Mouse (Mus musculus): Measurements from ENCODE around the gene Sept7. TPM values are rescaled to one million over a fixed set of nuclear protein-coding genes. Genes with fewer than 3 reads are reported as not detected.
"Not testable (repeated sequence)": the region's sequence is repeated elsewhere in the genome, so short reads cannot be mapped to it uniquely, and the experiment has no call there.

Gene Sept7
- polyA plus RNA-seq, 1 experiment, result 7.2 TPM

- Histone ChIP-seq H3K4me1 (peaks cover 4% of the 10 kb centered on the region; the same call in 1 of the 2 replicates), H3K4me3 (replicated peaks) (no peak overlapping the region), H3K27me3 (replicated peaks) (no peaks in the 10 kb centered on the region), H3K9me3 (no peaks in the 10 kb centered on the region), H3K36me3 (replicated peaks; ENCODE audit: low read length) (peaks cover 89% of the 10 kb centered on the region)
- TF ChIP-seq FLI1 (IDR thresholded peaks at IDR 0.05; ENCODE audit: low read length) (no peak), GATA1 (IDR thresholded peaks at IDR 0.05; ENCODE audit: borderline replicate concordance, low read length) (no peak)
Measured at GRCm38 (mm10) chr9:25309505-25310182, 57.4 kb downstream of the Sept7 start.

GRCm38 (mm10) chr9:25314304-25314703, 62.1 kb downstream of the Sept7 start:
- no peak overlapping the region for H3K4me3 ChIP-seq (replicated peaks)
- H3K27me3 ChIP-seq (replicated peaks), result no peaks in the 10 kb centered on the region
- H3K4me1 ChIP-seq, result peaks cover 8% of the 10 kb centered on the region; the same call in 1 of the 2 replicates
- no peaks in the 10 kb centered on the region for H3K9me3 ChIP-seq
- no peak for TF ChIP-seq GATA1 (IDR thresholded peaks at IDR 0.05; ENCODE audit: borderline replicate concordance, low read length)
- peaks cover 47% of the 10 kb centered on the region for H3K36me3 ChIP-seq (replicated peaks; ENCODE audit: low read length)

GRCm38 (mm10) chr9:25317827-25318505, 65.7 kb downstream of the Sept7 start:
- Histone ChIP-seq H3K4me3 (replicated peaks) (no peak overlapping the region), H3K9me3 (no peaks in the 10 kb centered on the region)

GRCm38 (mm10) chr9:25319676-25320075, 67.4 kb downstream of the Sept7 start:
- not testable (repeated sequence) for H3K9me3 ChIP-seq; H3K27me3 ChIP-seq (replicated peaks); H3K36me3 ChIP-seq (replicated peaks; ENCODE audit: low read length); H3K4me1 ChIP-seq; H3K4me3 ChIP-seq (replicated peaks)

More at GRCm38 (mm10) chr9:25317827-25318505, 65.7 kb downstream of the Sept7 start:
- H3K36me3 ChIP-seq (replicated peaks; ENCODE audit: low read length), result peaks cover 12% of the 10 kb centered on the region
- H3K27me3 ChIP-seq (replicated peaks), result no peaks in the 10 kb centered on the region
- peaks cover 8% of the 10 kb centered on the region; the same call in 1 of the 2 replicates for H3K4me1 ChIP-seq
- TF ChIP-seq FLI1 (IDR thresholded peaks at IDR 0.05; ENCODE audit: low read length) (no peak), GATA1 (IDR thresholded peaks at IDR 0.05; ENCODE audit: borderline replicate concordance, low read length) (no peak)

GRCm38 (mm10) chr9:25327727-25328370, 75.6 kb downstream of the Sept7 start:
- no peaks in the 10 kb centered on the region for H3K4me1 ChIP-seq
- no peaks in the 10 kb centered on the region for H3K36me3 ChIP-seq (replicated peaks; ENCODE audit: low read length)
- peaks cover 2% of the 10 kb centered on the region for H3K27me3 ChIP-seq (replicated peaks)
- TF ChIP-seq FLI1 (IDR thresholded peaks at IDR 0.05; ENCODE audit: low read length) (no peak), GATA1 (IDR thresholded peaks at IDR 0.05; ENCODE audit: borderline replicate concordance, low read length) (no peak)
- H3K9me3 ChIP-seq, result no peaks in the 10 kb centered on the region
- no peak overlapping the region for H3K4me3 ChIP-seq (replicated peaks)

- TF ChIP-seq FLI1 (IDR thresholded peaks at IDR 0.05; ENCODE audit: low read length) (no peak), GATA1 (IDR thresholded peaks at IDR 0.05; ENCODE audit: borderline replicate concordance, low read length) (no peak)
- H3K9me3 ChIP-seq, result no peaks in the 10 kb centered on the region
- H3K4me3 ChIP-seq (replicated peaks), result no peak overlapping the region
- no peaks in the 10 kb centered on the region for H3K4me1 ChIP-seq
- peaks cover 2% of the 10 kb centered on the region for H3K27me3 ChIP-seq (replicated peaks)
- no peaks in the 10 kb centered on the region for H3K36me3 ChIP-seq (replicated peaks; ENCODE audit: low read length)
Measured at GRCm38 (mm10) chr9:25328946-25329723, 76.9 kb downstream of the Sept7 start.

- H3K27me3 ChIP-seq (replicated peaks), result no peaks in the 10 kb centered on the region
- TF ChIP-seq GATA1 (IDR thresholded peaks at IDR 0.05; ENCODE audit: borderline replicate concordance, low read length), result no peak
- no peak for TF ChIP-seq FLI1 (IDR thresholded peaks at IDR 0.05; ENCODE audit: low read length)
Measured at GRCm38 (mm10) chr9:25337436-25338198, 85.4 kb downstream of the Sept7 start.

GRCm38 (mm10) chr9:25340412-25340811, 88.2 kb downstream of the Sept7 start:
- peaks cover 5% of the 10 kb centered on the region for H3K9me3 ChIP-seq
- TF ChIP-seq GATA1 (IDR thresholded peaks at IDR 0.05; ENCODE audit: borderline replicate concordance, low read length) (no peak), FLI1 (IDR thresholded peaks at IDR 0.05; ENCODE audit: low read length) (no peak)
- no peak overlapping the region for H3K4me3 ChIP-seq (replicated peaks)
- H3K4me1 ChIP-seq, result peaks cover 3% of the 10 kb centered on the region; the same call in 1 of the 2 replicates
- H3K27me3 ChIP-seq (replicated peaks), result no peaks in the 10 kb centered on the region
- no peaks in the 10 kb centered on the region for H3K36me3 ChIP-seq (replicated peaks; ENCODE audit: low read length)

More at GRCm38 (mm10) chr9:25337436-25338198, 85.4 kb downstream of the Sept7 start:
- H3K4me1 ChIP-seq, result peaks cover 3% of the 10 kb centered on the region; the same call in 1 of the 2 replicates
- H3K9me3 ChIP-seq, result peaks cover 5% of the 10 kb centered on the region
- no peaks in the 10 kb centered on the region for H3K36me3 ChIP-seq (replicated peaks; ENCODE audit: low read length)
- H3K4me3 ChIP-seq (replicated peaks), result no peak overlapping the region

GRCm38 (mm10) chr9:25353775-25354174, 101.5 kb downstream of the Sept7 start:
- Histone ChIP-seq H3K36me3 (replicated peaks; ENCODE audit: low read length) (no peaks in the 10 kb centered on the region), H3K9me3 (peaks cover 14% of the 10 kb centered on the region), H3K4me3 (replicated peaks) (no peak overlapping the region), H3K4me1 (no peaks in the 10 kb centered on the region), H3K27me3 (replicated peaks) (no peaks in the 10 kb centered on the region)
- TF ChIP-seq GATA1 (IDR thresholded peaks at IDR 0.05; ENCODE audit: borderline replicate concordance, low read length), result no peak
- no peak for TF ChIP-seq FLI1 (IDR thresholded peaks at IDR 0.05; ENCODE audit: low read length)
